Mouse (Mus musculus): ENCODE data around the gene Clcn6.
"Not testable (repeated sequence)": the region's sequence is repeated elsewhere in the genome, so short reads cannot be mapped to it uniquely, and the experiment has no call there.

Clcn6 gene

GRCm38 (mm10) chr4:148065702-148066400 is 27.2 kb upstream of the Clcn6 start:
- DNase-seq (ENCODE audit: low spot score), result no peak

DNA sequence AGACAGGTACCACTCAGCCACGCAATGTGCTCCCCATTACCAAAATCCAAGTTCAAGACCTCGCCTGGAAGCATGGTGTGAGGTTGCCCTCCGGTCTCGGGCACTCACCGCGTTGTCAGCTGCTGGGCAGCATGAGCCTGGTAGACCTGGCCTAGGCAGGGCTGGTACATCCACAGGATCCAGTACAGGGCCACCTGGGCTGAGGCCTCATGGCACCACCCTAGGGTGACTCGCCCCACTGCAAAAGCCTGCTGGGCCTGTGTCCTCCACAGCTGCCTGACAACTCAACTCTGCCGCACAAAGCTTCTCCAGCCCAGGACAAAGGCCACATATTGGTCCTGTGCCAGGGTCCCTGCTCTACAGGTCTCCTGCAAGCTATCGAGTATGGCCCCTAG is 22.5 kb upstream of the Clcn6 start:
- DNase-seq (ENCODE audit: low spot score), result no peak

- no peak for DNase-seq (ENCODE audit: low spot score)
Observed at GRCm38 (mm10) chr4:148060120-148061085, 21.8 kb upstream of the Clcn6 start.

- no peak for DNase-seq (ENCODE audit: low spot score)
Observed at GRCm38 (mm10) chr4:148058993-148059392, 20.4 kb upstream of the Clcn6 start.

GRCm38 (mm10) chr4:148058218-148058819 is 19.7 kb upstream of the Clcn6 start:
- no peak for DNase-seq (ENCODE audit: low spot score)

- no peak for DNase-seq (ENCODE audit: low spot score)
Observed at GRCm38 (mm10) chr4:148057661-148058209, 19.1 kb upstream of the Clcn6 start.

- DNase-seq (ENCODE audit: low spot score), result no peak
Observed at GRCm38 (mm10) chr4:148056801-148057200, 18.2 kb upstream of the Clcn6 start.

GRCm38 (mm10) chr4:148056246-148056645 is 17.6 kb upstream of the Clcn6 start:
- no peak for DNase-seq (ENCODE audit: low spot score)

DNA sequence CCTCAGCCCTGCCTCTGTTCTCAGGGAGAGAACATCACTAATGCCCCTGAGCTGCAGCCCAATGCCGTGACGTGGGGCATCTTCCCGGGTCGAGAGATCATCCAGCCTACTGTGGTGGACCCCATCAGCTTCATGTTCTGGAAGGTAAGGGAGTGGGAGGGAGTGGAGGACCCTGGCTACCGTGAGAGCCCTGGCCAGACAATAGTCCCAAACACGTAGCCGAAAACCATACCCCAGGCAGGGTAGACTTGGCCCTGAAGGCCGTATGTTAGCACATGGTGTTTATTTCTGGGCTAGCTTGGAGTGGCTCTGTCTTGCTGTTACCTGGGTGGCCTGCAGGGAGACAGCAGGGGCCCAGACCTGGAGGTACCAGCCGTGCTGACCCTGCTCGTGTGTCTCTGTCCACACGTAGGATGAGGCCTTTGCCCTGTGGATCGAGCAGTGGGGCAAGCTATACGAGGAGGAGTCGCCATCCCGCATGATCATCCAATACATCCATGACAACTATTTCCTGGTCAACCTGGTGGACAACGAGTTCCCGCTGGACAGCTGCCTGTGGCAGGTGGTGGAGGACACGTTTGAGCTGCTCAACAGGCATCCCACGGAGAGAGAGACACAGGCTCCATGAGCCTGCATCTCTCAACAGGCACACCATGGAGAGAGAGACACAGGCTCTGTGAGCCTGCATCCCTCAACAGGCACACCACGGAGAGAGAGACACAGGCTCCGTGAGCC is 16.5 kb upstream of the Clcn6 start:
- no peak for DNase-seq (ENCODE audit: low spot score)

- no peak for DNase-seq (ENCODE audit: low spot score)
Observed at GRCm38 (mm10) chr4:148053417-148053920, 14.8 kb upstream of the Clcn6 start.

- DNase-seq (ENCODE audit: low spot score), result no peak
Observed at GRCm38 (mm10) chr4:148052976-148053375, 14.4 kb upstream of the Clcn6 start.

DNA sequence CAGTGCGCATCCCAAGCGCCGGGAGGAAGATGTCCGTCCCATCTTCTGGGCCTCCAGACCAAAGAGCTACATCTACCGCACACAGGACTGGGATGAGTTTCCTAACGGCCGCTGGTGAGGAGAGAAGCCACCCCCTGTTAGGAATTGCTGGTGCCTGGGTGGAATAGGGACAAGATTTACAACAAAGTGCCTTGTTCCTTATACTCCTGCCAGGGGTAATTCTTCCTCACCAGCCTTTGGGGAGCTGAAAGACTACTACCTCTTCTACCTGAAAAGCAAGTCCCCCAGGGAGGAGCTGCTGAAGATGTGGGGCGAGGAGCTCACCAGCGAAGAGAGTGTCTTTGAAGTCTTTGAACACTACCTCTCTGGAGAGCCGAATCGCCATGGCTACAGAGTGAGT is 13.3 kb upstream of the Clcn6 start:
- DNase-seq (ENCODE audit: low spot score), result no peak

DNA sequence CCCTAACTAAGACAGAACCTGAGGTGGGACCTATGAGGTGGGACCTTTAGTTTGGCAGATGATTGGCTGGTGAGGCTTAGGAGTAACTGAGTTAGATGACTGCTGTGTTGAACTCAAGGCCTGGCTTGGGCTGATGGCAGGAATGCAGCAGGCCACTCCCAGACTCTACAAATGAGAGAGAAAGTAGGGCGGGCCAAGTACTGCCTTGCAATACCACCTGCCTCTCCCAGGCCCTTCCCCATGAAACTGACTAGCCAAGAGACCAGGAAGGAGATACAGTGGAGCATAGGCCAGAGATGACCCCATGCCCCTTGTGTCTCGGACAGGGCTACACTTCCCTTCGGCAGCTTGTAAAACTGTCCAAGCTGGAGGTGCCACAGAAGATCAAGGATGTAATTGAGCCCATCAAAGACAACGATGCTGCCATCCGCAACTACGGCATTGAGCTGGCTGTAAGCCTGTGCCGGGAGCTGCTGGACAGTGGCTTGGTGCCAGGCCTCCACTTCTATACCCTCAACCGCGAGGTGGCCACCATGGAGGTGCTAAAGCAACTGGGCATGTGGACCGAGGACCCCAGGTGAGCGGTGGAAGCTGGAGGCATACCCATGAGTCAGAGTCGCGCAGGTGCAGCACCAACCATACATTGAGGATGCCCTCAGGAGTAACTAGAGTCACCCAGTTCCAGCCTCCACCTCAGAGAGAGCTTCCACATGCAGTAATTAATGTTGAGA is 12.6 kb upstream of the Clcn6 start:
- DNase-seq (ENCODE audit: low spot score), result no peak

- DNase-seq (ENCODE audit: low spot score), result peak; percentile 43
Observed at GRCm38 (mm10) chr4:148050396-148050914, 11.8 kb upstream of the Clcn6 start.

- peak; percentile 43 for DNase-seq (ENCODE audit: low spot score)
Observed at GRCm38 (mm10) chr4:148046450-148047031, 7.9 kb upstream of the Clcn6 start.

- no peak for DNase-seq (ENCODE audit: low spot score)
Observed at GRCm38 (mm10) chr4:148044113-148044512, 5.5 kb upstream of the Clcn6 start.

- DNase-seq (ENCODE audit: low spot score), result not testable (repeated sequence)
Observed at GRCm38 (mm10) chr4:148043327-148043726, 4.7 kb upstream of the Clcn6 start.

GRCm38 (mm10) chr4:148041611-148042191 is 3.1 kb upstream of the Clcn6 start:
- peak; percentile 62 for DNase-seq (ENCODE audit: low spot score)

- DNase-seq (ENCODE audit: low spot score), result peak; percentile 91
Observed at GRCm38 (mm10) chr4:148040933-148041610, 2.5 kb upstream of the Clcn6 start.

Data from yolk sac, embryonic 10.5 days (tissue).